Mouse (Mus musculus) adrenal gland, postnatal 25 days (tissue): ENCODE measurements at regions not wholly inside any gene's neighbourhood (a gene's known extent, or its start where the extent isn't known, plus 50 kb on each side); places are given as distances from the start of the nearest gene placed in this dataset.

ENCODE experiments used
- DNase-seq: peaks from one replicate; pipeline ENCODE4 v3.0.0; 2021; ENCODE audit warnings: mixed read lengths

DNA sequence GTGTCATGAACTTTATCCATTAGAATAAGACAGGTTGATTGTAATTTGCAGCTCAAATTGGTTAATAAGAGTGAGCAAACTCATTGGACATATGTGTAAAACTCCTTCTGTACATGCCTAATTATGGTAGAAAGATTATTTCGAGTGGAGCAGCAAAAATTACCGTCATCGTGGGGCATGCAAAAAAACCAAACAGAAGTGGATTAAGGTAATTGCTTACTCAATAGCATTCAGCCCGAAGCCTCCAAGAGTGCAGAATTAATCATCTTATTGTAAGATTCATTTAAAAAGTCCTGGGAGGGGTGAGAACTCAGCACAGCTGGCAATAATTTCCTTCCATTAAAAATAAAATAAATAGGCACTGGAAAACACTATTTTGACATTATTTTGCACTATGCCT, 662.2 kb downstream of the Kcnj2 start:
- DNase-seq, result no peak

GRCm38 (mm10) chr11:111732096-111732495, 666.1 kb downstream of the Kcnj2 start:
- DNase-seq, result no peak

GRCm38 (mm10) chr11:111735446-111735845, 669.5 kb downstream of the Kcnj2 start:
- no peak for DNase-seq

GRCm38 (mm10) chr11:111735961-111736360, 670.0 kb downstream of the Kcnj2 start:
- DNase-seq, result no peak

DNA sequence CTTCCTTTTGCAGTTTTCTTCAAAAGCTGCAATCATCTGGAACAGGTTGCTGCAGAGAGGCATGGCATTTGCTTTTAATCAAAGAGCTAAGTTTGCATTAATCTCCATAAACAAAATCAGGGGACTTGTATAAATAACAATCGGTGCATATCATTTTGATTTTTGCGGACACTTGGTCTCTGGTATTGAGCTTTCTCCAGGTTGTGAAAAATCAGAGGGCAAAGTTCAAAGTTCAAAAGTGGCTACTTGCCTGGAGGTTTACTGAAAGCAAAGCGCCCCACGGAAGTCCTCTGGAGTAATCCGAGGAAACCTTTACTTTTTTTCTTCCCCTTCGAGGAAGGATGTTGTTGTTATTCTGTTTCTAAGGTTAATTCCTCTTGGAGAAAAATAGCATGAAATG, 677.4 kb downstream of the Kcnj2 start:
- DNase-seq, result no peak

GRCm38 (mm10) chr11:111747262-111747946, 681.4 kb downstream of the Kcnj2 start:
- DNase-seq, result no peak

- DNase-seq, result no peak
These were observed 682.0 kb downstream of the Kcnj2 start for GRCm38 (mm10) chr11:111747947-111748322.

DNA sequence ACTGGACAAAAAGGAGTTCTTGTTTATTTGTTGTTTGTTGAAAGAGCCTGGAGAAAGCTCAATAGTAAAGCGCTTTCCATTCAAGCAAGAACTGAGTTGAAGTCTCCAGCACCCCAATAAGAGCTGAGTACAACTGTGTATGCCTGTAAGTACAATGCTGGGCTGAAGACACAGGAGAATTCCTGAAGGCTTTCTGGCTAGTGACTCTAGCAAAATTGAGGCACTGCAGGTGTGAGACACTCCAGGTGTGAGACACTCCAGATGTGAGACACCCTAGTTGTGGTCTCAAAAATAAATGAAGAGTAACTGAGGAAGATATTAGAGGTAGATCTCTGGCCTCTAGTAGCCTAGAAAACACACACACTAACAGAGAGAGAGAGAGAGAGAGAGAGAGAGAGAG, 682.5 kb downstream of the Kcnj2 start:
- DNase-seq, result no peak

DNA sequence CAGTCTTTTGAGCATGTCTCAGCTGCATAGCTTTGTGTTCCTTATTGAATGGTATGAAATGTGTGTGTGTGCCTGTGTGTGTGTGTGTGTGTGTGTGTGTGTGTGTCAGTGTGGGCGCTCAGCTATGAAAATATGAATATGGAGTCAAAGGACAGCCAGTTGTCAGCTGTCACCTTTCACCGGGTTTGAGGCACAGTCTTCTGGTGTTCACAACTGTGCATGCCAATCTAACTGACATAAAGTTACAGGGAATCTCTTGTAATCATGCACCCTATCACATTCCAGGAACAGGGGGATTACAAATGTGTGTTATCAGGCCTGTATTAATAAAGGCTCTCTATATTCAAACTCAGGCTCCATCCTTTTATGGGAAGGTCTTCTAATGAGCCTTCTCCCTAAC, 688.8 kb downstream of the Kcnj2 start:
- DNase-seq, result no peak

DNA sequence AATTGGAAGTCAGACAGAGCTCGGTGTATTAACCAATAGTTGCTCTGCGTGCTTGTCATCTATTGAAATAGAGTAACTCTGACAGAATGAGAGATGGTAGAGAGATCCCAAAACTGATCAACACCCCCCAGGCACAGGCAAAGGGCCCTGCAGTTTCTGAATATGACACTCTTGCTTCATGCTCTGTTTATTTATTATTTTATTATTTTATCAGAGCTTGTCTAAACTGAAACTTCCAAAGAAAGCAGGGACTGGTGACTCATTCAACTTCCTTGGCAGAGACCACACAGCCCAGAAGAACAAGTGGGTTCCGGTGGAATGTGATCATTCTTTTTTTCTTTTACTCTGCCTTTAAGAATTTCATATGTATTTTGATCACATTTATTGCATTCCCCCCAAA, 697.1 kb downstream of the Kcnj2 start:
- no peak for DNase-seq

- DNase-seq, result no peak
These were observed 700.5 kb downstream of the Kcnj2 start for GRCm38 (mm10) chr11:111766371-111767011.

DNA sequence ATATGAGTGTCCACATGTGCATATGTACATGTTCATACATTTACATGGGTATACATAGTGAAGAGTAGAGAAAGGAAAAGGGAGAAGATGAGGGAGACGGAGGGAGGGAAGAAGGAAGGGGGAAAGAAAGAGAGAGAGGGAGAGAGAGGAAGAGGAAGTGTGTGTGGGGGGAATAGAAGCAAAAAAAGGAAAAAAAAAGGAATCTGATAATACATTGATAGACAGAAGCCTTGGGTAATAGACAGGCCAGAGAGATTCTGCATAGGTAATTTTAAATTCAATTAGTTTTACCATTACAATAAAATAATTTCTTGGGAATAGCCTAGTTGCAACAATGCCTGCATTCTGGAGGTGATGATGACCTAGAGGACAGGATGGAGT, 701.0 kb downstream of the Kcnj2 start:
- no peak for DNase-seq

- DNase-seq, result no peak
These were observed 708.2 kb downstream of the Kcnj2 start for GRCm38 (mm10) chr11:111774108-111774679.

DNA sequence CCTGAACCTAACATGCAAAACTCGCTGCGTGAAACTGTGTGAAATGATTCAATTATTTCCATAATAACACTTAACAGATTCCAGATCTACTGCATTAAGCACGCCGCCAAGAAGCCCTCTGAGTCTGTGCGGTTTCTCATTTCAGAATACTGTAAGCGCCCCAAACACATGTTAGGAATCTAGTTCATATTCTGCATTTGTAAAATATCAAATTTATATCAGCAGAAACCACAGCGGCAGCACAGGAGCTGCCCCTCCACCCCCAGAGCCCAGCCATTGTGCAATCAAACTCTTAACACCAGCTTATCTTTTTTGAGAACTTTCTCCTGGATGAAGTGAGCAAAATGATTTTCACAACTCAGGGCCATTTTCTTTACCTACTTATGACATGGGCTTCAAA, 715.4 kb downstream of the Kcnj2 start:
- no peak for DNase-seq

- DNase-seq, result no peak
These were observed 725.4 kb downstream of the Kcnj2 start for GRCm38 (mm10) chr11:111791267-111791926.

GRCm38 (mm10) chr11:111801033-111801432, 735.1 kb downstream of the Kcnj2 start:
- no peak for DNase-seq

DNA sequence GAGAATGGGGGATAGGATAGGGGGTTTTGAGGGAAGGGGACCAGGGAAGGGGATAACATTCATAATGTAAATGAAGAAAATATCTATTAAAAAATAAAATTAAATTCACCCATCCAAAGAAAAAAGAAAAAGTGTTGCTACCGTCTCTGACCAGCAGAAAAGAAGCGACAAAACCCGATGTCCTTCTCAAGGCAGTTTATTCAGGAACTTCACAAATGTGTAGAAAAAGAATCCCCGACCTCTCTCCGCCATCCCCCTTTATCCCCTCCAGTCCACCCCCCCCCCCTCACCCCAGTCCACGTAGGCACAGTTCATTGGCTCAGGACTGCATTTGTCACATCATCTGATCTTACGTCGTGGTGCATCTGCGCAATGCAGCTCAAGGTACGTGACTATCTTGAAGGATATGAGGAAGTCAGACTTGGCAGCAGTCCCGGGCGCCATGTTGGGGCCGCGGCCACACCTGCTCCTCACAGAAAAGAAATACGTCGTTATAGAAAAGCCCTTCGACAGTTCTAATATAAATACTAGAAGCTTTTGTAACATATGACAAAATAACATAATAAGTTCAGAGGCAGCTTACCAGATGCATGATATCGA, 750.3 kb downstream of the Kcnj2 start:
- DNase-seq, result no peak

- DNase-seq, result no peak
These were observed 752.2 kb downstream of the Kcnj2 start for GRCm38 (mm10) chr11:111818124-111818523.

GRCm38 (mm10) chr11:111820356-111820755, 754.4 kb downstream of the Kcnj2 start:
- no peak for DNase-seq

DNA sequence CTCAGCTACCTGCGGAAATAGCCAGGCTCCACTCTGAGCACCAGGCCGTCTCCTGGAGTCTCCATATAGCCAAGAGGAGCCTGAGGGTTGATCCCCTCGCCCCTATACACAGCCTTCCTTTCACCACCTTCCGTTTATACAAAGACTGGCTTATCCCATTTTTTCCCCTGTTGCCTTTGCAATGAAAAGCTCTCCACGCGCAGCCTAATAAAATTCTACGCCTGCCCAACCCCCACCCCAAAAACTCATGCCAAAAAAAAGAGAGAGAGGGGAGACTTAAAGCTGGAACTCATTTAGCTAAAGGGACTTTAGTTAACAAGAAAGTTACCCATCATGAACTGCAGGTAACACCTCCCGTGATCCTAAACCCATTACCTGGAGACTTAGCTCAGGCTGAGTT, 762.5 kb downstream of the Kcnj2 start:
- DNase-seq, result no peak

GRCm38 (mm10) chr11:111838996-111839395, 773.0 kb downstream of the Kcnj2 start:
- peak; percentile 13 for DNase-seq

DNA sequence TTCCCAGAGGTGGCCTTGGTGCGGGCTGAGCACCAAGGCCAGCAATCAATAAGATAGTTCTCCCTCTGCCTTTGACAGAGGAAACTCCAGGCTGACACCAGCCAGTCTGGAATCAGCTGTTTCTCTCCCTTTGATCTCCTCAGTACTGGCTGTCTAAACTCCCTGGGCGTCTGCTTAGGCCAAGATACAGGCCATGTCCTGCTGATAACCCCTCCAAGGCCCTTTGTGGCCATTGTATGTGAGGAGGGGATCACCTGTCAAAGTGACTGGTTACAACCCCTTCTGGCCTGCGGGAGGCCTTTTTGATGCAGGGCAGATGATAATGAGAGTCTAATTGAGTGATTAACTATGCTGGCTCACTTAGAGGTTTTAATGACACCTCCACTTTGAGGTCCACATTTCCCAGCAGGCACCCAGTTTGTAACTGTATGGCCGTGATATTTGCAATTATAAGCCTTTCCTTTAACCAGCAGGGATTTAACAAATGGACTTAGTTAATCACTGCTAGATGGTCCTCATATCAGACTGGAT, 777.8 kb downstream of the Kcnj2 start:
- DNase-seq, result peak; percentile 3
